Mouse (Mus musculus): Measurements from ENCODE around the gene Tgfbr3. TPM values are rescaled to one million over a fixed set of nuclear protein-coding genes. Genes with fewer than 3 reads are reported as not detected.

Tgfbr3 gene
- polyA plus RNA-seq, 1 experiment from 2014 or later = 5.7 TPM

DNA sequence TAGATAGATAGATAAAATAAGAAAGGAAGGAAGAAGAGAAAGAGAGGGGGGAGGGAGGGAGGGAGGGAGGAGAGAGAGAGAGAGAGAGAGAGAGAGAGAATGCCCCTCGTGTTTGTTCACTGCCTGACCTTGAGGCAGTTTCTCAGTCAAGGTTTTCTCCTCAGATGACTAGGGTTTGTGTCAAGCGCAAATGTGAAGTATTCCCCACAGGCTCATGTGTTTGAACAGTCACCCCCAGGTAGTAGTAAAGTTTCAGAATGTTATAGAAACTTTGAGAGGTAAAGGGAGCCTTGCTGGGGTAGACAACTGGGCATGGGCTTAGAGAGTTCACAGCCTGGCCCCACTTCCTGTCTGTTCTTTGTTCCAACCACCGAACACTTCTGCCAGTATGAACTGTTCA lies 103.2 kb downstream of the Tgfbr3 start:
- Histone ChIP-seq H3K4me1 (no peaks in the 10 kb centered on the region), H3K36me3 (replicated peaks) (no peaks in the 10 kb centered on the region), H3K27ac (no peak overlapping the region), H3K27me3 (ENCODE audit: poor library complexity, severe bottlenecking) (no peaks in the 10 kb centered on the region), H3K4me3 (no peak overlapping the region), H3K9me3 (no peaks in the 10 kb centered on the region)
- no peak for DNase-seq (ENCODE audit: extremely low spot score, low spot score)
- WGBS = 90% methylated on average over 3 of the region's 3 CpGs

DNA sequence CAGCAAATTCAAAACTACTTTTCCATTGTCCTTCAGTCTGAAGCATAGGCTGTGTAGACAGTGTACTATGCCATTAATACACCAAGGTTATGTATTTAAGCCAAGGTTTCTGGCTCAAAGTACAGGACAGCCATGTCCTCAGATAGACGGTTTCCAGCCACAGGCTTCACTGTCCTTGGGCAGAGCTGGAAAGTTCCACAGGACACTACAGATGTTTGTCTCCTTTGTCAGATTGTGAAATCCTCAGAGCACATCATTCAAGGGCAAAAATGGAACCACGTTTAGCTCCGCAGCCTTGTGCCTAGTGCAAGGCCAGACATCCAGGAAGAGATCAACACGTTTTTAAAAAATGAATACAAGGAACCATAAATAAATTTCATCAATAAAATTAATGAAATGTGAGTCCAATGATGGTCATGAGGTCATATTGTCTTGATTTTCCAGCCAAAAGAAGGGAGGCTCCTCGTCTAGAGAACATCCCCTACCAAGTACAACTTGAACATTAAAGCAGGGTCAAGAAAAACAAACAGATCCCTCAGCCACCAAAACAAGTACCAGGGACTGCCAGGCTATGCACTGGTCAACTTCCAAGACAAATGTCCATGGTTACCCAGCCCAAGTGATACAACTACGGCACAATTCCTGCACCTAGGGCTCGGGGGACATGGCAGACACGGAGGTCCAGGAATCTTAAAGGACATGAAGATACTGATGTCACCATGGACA lies 105.1 kb downstream of the Tgfbr3 start:
- no peak for DNase-seq (ENCODE audit: extremely low spot score, low spot score)
- no peaks in the 10 kb centered on the region for H3K27me3 ChIP-seq (ENCODE audit: poor library complexity, severe bottlenecking)
- H3K4me1 ChIP-seq = no peaks in the 10 kb centered on the region
- H3K36me3 ChIP-seq (replicated peaks) = no peaks in the 10 kb centered on the region
- 86% methylated on average over 8 of the region's 8 CpGs for WGBS
- H3K27ac ChIP-seq = no peak overlapping the region
- H3K4me3 ChIP-seq = no peak overlapping the region
- H3K9me3 ChIP-seq = no peaks in the 10 kb centered on the region

DNA sequence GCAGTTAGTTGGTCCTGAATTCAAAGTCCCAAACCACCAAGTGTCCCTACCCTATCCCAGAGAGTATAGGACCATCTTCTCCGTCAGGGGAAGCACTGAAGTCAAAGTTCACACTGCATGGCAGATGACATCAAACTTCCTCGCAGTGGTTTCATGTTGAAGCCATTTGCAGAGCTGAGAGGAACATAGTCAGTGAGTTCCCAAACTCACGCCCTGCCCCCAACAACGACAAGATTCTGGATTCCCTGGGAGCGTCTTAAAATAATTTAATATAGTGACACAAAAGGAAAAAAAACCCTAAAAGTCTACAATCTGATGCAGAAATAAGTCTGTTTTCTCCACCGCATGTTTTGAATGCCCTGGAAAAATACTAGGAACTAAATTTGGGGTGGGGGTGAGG lies 105.9 kb downstream of the Tgfbr3 start:
- no peaks in the 10 kb centered on the region for H3K4me1 ChIP-seq
- no peak for DNase-seq (ENCODE audit: extremely low spot score, low spot score)
- H3K4me3 ChIP-seq = no peak overlapping the region
- H3K27me3 ChIP-seq (ENCODE audit: poor library complexity, severe bottlenecking) = no peaks in the 10 kb centered on the region
- 83% methylated on average over 6 of the region's 6 CpGs for WGBS
- no peaks in the 10 kb centered on the region for H3K9me3 ChIP-seq
- no peak overlapping the region for H3K27ac ChIP-seq
- no peaks in the 10 kb centered on the region for H3K36me3 ChIP-seq (replicated peaks)

DNA sequence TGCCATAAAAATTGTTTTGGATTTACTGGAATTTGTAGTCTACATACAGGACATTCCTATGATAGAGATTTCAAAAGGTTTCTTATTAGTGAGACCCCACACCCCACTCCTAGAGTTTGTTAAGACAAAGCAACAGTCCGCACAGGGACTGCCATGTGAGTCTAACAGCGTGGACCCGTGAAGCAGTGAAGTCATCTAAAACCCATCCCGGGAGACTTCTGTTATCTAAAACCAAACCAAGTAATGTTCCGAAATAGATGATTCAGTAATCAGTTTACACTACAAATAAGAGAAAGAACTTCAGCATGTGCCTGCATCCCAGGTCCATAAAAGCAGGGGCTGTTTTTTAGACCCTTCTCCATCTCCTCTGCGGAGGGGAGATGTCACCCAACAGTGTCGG lies 106.7 kb downstream of the Tgfbr3 start:
- WGBS = 94% methylated on average over 7 of the region's 7 CpGs
- no peak for DNase-seq (ENCODE audit: extremely low spot score, low spot score)
- H3K4me3 ChIP-seq = no peak overlapping the region

DNA sequence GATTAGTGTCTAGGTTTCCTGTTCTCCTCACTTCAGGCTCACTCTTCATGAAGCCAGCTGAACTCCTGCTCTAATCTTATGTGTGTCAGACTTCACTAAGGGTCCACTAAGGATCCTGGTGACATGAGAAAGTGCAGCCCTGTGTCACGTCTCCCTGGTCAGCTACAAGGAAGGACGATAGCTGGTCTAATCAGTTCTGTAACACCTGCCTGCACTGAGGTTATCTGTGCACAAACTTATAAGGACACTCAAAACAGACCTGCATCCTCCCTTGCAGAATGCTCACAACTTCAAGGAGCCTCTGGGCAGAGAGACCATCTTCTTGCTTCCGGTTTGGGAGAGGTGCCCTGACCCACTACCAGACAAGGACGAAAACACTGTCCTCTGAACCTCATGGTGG lies 107.6 kb downstream of the Tgfbr3 start:
- H3K4me1 ChIP-seq = peaks cover 12% of the 10 kb centered on the region
- WGBS = 92% methylated on average over 4 of the region's 4 CpGs
- H3K4me3 ChIP-seq = no peak overlapping the region
- no peak for DNase-seq (ENCODE audit: extremely low spot score, low spot score)
- no peaks in the 10 kb centered on the region for H3K36me3 ChIP-seq (replicated peaks)
- no peak overlapping the region for H3K27ac ChIP-seq
- no peaks in the 10 kb centered on the region for H3K27me3 ChIP-seq (ENCODE audit: poor library complexity, severe bottlenecking)
- H3K9me3 ChIP-seq = no peaks in the 10 kb centered on the region

More for the DNA sequence above, 106.7 kb downstream of the Tgfbr3 start:
- peaks cover 3% of the 10 kb centered on the region for H3K4me1 ChIP-seq
- H3K27me3 ChIP-seq (ENCODE audit: poor library complexity, severe bottlenecking) = no peaks in the 10 kb centered on the region
- no peak overlapping the region for H3K27ac ChIP-seq
- no peaks in the 10 kb centered on the region for H3K9me3 ChIP-seq
- H3K36me3 ChIP-seq (replicated peaks) = no peaks in the 10 kb centered on the region

DNA sequence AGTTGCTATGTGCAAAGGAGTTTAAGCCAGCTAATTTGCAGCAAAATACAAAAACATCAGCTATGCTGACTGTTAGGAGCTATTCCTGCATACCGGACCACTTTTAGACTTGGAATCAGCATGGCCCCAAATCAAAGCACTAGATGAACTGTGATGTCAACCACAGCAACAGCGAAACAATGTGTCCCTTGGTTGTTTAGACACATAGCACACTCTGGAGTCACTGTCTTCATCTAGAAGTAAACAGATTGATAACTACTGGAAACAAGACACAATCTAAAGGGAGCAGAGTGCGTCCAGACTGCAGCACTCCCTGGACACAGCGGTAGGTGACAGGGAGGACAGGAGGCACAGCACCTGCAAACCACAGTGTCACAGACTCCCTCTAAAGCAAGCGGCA lies 110.2 kb downstream of the Tgfbr3 start:
- H3K27ac ChIP-seq = no peak overlapping the region
- no peaks in the 10 kb centered on the region for H3K9me3 ChIP-seq

DNA sequence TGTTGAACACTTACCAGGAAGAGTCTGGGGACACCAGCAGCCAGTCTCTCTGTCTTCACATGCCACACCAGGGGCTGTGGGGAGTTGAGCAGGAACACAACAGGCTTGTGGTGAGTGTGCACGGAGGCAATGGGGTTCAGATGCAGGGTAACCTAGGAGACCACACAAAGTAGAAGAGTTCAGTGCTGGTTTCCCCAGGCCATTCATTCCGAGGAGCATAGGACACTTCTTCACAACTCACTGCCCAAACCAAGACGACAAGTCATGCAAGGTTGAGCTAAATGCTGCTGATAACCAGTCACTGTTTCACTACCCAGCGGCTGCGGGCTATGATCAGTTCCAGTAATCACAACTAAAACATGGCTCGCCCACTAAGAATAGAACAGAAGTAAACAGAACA lies 111.6 kb downstream of the Tgfbr3 start:
- H3K4me1 ChIP-seq = peaks cover 14% of the 10 kb centered on the region
- no peaks in the 10 kb centered on the region for H3K9me3 ChIP-seq
- H3K36me3 ChIP-seq (replicated peaks) = no peaks in the 10 kb centered on the region
- H3K27me3 ChIP-seq (ENCODE audit: poor library complexity, severe bottlenecking) = no peaks in the 10 kb centered on the region
- WGBS = 52% methylated on average over 6 of the region's 6 CpGs
- 0 out of 2 replicates have a peak overlapping the region, but pooled peaks have one; percentile 40 for H3K27ac ChIP-seq
- DNase-seq (ENCODE audit: extremely low spot score, low spot score) = no peak
- no peak overlapping the region for H3K4me3 ChIP-seq

More for the DNA sequence above, 110.2 kb downstream of the Tgfbr3 start:
- H3K36me3 ChIP-seq (replicated peaks) = no peaks in the 10 kb centered on the region
- DNase-seq (ENCODE audit: extremely low spot score, low spot score) = no peak
- peaks cover 14% of the 10 kb centered on the region for H3K4me1 ChIP-seq
- no peak overlapping the region for H3K4me3 ChIP-seq
- WGBS = 89% methylated on average over 5 of the region's 5 CpGs
- H3K27me3 ChIP-seq (ENCODE audit: poor library complexity, severe bottlenecking) = no peaks in the 10 kb centered on the region

DNA sequence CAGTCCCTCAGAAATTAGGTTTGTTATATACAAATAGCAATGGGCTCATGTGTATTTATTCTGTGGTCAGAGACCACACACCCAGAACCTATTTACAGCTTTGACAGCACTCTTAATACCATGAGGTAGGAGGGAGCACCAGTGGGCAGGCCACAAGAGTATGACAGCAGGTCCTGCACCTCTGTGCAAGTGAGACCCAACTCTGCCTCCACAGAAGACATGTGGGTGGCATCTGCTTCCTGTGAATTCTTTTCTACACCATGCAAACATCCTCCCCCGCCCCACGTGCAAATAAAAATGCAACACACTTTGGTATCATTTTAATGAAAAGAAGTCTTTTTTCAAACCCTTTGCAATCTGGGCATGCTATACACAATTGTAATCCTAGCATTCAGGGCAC lies 112.2 kb downstream of the Tgfbr3 start:
- Histone ChIP-seq H3K27ac (no peak overlapping the region), H3K27me3 (ENCODE audit: poor library complexity, severe bottlenecking) (no peaks in the 10 kb centered on the region), H3K4me3 (no peak overlapping the region), H3K4me1 (peaks cover 19% of the 10 kb centered on the region), H3K9me3 (no peaks in the 10 kb centered on the region), H3K36me3 (replicated peaks) (no peaks in the 10 kb centered on the region)
- no peak for DNase-seq (ENCODE audit: extremely low spot score, low spot score)
- WGBS = 86% methylated on average over 2 of the region's 2 CpGs

DNA sequence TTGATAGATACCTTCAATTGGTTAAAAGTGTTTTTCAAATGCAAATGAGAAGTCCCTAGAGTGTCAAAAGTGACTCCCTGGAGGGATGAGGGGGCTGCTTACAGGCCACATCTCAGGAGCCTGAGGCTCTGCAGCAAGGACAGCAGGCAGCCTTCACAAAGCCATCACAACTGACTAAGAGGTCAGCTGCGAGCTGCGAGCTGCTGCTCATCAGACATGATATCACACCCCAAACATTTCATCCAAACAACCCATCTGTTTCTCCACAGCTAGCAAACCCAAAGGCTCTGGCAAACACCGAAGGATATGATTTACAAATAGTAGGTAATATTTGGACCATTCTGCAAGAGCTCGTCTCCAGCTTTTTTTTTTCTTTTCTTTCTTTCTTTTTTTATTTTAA lies 112.6 kb downstream of the Tgfbr3 start:
- no peak overlapping the region for H3K27ac ChIP-seq
- no peak overlapping the region for H3K4me3 ChIP-seq
- 53% methylated on average over 4 of the region's 4 CpGs for WGBS
- H3K9me3 ChIP-seq = no peaks in the 10 kb centered on the region
- H3K27me3 ChIP-seq (ENCODE audit: poor library complexity, severe bottlenecking) = no peaks in the 10 kb centered on the region
- peaks cover 23% of the 10 kb centered on the region for H3K4me1 ChIP-seq
- DNase-seq (ENCODE audit: extremely low spot score, low spot score) = no peak
- H3K36me3 ChIP-seq (replicated peaks) = no peaks in the 10 kb centered on the region

DNA sequence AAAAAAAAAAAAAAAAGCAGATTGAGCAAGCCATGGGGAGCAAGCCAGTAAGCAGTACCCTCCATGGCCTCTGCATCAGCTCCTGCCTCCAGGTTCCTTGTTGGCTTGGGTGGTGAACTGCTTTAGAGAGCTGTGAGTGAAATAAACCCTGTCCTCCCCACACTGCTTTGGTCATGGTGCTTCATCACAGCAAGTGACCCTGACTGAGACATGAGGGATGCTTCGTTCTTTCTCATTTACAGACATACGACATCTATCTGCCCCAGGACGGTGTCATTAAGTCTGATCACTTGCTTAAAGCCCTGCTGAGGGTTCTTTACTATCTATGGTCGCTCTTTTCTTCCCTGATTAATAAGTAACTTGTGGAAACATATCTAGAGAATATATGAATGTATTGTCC lies 113.2 kb downstream of the Tgfbr3 start:
- Histone ChIP-seq H3K4me3 (no peak overlapping the region), H3K27me3 (ENCODE audit: poor library complexity, severe bottlenecking) (no peaks in the 10 kb centered on the region), H3K9me3 (no peaks in the 10 kb centered on the region), H3K36me3 (replicated peaks) (no peaks in the 10 kb centered on the region), H3K27ac (no peak overlapping the region), H3K4me1 (peaks cover 26% of the 10 kb centered on the region)
- no peak for DNase-seq (ENCODE audit: extremely low spot score, low spot score)
- 82% methylated on average over 4 of the region's 4 CpGs for WGBS

DNA sequence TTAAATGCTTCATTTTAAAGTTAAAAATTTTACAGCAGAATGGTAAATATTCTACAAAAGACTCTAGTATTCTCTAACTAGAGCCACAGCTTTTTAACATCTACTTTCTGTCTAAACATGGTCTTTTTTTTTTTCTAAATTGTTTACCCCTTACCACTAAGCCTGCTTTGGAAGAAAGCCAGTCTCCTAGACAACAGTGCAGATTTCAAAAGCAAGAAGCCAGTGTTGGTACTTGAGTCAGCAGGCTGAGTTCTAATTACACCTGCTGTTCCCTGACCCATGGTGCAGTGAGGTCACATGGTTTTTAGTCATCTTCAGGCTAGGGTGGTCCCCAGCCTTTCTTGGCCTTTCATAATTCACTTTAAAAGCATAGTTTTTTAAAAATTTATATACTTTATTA lies 115.2 kb downstream of the Tgfbr3 start:
- no peaks in the 10 kb centered on the region for H3K27me3 ChIP-seq (ENCODE audit: poor library complexity, severe bottlenecking)
- H3K36me3 ChIP-seq (replicated peaks) = no peaks in the 10 kb centered on the region
- H3K4me3 ChIP-seq = no peak overlapping the region
- H3K27ac ChIP-seq = no peak overlapping the region
- no peaks in the 10 kb centered on the region for H3K9me3 ChIP-seq
- no peak for DNase-seq (ENCODE audit: extremely low spot score, low spot score)
- peaks cover 26% of the 10 kb centered on the region for H3K4me1 ChIP-seq

DNA sequence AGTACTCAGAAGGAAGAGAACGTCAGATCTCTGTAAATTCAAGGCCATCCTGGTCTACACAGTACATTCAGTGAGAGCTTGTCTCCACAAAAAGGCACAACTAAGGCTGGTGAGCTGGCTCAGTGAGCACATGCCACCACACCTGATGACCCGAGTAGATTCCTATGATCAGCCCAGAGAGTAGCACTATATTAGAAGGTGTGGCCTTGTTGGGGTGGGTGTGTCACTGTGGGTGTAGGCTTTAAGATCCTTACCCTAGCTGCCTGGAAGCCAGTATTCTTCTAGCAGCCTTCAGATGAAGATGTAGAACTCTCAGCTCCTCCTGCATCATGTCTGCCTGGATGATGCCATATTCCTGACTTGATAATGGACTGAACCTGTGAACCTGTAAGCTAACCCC lies 115.9 kb downstream of the Tgfbr3 start:
- H3K27ac ChIP-seq = no peak overlapping the region
- H3K27me3 ChIP-seq (ENCODE audit: poor library complexity, severe bottlenecking) = no peaks in the 10 kb centered on the region
- DNase-seq (ENCODE audit: extremely low spot score, low spot score) = no peak
- H3K9me3 ChIP-seq = no peaks in the 10 kb centered on the region
- no peaks in the 10 kb centered on the region for H3K36me3 ChIP-seq (replicated peaks)
- H3K4me1 ChIP-seq = peaks cover 28% of the 10 kb centered on the region
- no peak overlapping the region for H3K4me3 ChIP-seq
- WGBS = 80% methylated on average over 2 of the region's 2 CpGs

DNA sequence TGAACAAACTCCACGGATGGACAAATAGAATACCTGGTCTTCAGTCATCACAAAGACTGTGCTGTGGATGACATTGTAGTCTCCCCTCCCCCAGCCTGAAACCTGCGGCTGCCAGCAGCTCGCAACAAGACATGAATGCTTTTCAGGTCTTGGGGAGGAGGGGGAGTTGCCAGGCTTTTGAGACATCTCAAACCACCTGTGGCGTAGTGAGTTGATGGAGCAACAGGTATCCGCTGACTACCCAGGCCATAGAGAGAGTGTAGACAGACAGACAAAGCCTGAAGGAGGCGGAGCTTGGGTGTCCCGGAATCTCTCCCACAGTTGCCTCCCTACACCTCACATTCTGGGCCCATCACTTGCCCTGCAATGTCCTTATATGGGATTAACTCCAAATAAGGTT lies 117.6 kb downstream of the Tgfbr3 start:
- H3K27me3 ChIP-seq (ENCODE audit: poor library complexity, severe bottlenecking) = no peaks in the 10 kb centered on the region
- 64% methylated on average over 7 of the region's 7 CpGs for WGBS
- no peaks in the 10 kb centered on the region for H3K36me3 ChIP-seq (replicated peaks)
- peaks cover 32% of the 10 kb centered on the region for H3K4me1 ChIP-seq
- H3K27ac ChIP-seq = no peak overlapping the region
- DNase-seq (ENCODE audit: extremely low spot score, low spot score) = no peak
- H3K9me3 ChIP-seq = no peaks in the 10 kb centered on the region
- no peak overlapping the region for H3K4me3 ChIP-seq

DNA sequence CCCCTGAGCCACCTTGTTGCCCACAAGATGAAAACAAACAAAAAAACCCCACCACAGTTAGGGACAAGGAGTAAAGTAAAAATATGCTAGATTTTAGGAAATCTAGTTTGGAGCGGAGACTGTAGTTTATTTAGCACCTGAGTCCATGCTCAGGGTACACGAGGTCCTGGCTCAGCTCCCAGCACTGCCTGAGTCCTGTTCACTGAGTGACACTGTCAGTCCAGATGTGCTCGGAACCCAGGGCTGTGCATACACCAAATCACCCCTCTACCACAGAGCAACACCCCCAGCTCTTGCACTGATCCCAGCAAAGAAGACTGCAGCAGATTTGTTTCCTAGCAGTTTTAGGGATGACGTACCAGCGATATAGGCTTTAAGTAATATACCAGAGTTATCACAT lies 119.6 kb downstream of the Tgfbr3 start:
- no peak for DNase-seq (ENCODE audit: extremely low spot score, low spot score)
- H3K9me3 ChIP-seq = no peaks in the 10 kb centered on the region
- WGBS = 89% methylated on average over 5 of the region's 5 CpGs

More for the DNA sequence above, 119.6 kb downstream of the Tgfbr3 start:
- H3K4me3 ChIP-seq = no peak overlapping the region
- no peak overlapping the region for H3K27ac ChIP-seq
- H3K4me1 ChIP-seq = peaks cover 41% of the 10 kb centered on the region
- H3K36me3 ChIP-seq (replicated peaks) = no peaks in the 10 kb centered on the region
- no peaks in the 10 kb centered on the region for H3K27me3 ChIP-seq (ENCODE audit: poor library complexity, severe bottlenecking)
